Mouse (Mus musculus): Measurements from ENCODE around the gene Gsto2. TPM values are rescaled to one million over a fixed set of nuclear protein-coding genes. Genes with fewer than 3 reads are reported as not detected.

Gsto2 gene
- total and polyA plus RNA-seq, 3 experiments: 1.6 to 2.7 (median 2.6) TPM

DNA sequence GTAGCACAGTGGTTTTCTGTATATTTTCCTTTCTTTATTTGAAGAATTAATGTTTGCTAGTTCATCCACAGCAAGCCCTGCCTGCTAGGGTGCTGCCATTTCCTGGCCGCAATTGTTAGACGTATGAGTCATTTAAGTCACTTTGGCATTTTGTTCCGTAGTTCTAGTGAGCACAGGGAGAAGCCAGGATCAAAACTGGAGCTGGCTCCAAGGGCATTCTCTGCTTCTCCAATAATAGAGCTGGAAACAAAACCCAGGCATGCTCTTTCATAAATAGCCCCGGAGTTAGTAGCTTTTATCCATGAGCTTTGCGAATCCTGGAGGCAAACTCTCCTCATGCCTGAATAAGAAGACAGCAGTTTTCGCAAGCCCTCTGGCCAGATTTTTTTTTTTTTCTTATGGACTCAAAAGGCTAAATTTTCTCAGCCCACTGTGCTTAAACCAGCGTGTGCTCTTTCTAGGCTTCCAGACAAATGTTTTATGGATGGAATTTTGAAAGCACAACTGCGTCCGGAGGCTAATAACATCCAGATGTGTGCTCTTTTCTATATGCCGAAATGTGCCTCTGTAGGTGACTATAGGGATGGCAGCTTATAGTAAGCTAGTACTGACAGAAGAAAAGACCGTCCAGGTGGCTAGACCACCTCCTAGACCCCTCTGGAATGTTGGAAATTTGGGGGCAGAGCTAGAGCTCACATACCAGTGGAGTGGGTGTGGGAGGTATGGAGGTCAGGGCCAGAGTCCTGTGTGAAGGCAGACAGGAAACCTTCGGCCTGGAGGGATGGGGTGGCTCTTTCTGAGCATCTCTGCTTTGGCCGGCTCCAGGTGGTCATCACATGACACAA, 11.2 kb upstream of the Gsto2 start:
- intact Hi-C loops (cut with DNase I): no loop called here
- peak in 1 of 2 experiments; percentile 47 for DNase-seq

DNA sequence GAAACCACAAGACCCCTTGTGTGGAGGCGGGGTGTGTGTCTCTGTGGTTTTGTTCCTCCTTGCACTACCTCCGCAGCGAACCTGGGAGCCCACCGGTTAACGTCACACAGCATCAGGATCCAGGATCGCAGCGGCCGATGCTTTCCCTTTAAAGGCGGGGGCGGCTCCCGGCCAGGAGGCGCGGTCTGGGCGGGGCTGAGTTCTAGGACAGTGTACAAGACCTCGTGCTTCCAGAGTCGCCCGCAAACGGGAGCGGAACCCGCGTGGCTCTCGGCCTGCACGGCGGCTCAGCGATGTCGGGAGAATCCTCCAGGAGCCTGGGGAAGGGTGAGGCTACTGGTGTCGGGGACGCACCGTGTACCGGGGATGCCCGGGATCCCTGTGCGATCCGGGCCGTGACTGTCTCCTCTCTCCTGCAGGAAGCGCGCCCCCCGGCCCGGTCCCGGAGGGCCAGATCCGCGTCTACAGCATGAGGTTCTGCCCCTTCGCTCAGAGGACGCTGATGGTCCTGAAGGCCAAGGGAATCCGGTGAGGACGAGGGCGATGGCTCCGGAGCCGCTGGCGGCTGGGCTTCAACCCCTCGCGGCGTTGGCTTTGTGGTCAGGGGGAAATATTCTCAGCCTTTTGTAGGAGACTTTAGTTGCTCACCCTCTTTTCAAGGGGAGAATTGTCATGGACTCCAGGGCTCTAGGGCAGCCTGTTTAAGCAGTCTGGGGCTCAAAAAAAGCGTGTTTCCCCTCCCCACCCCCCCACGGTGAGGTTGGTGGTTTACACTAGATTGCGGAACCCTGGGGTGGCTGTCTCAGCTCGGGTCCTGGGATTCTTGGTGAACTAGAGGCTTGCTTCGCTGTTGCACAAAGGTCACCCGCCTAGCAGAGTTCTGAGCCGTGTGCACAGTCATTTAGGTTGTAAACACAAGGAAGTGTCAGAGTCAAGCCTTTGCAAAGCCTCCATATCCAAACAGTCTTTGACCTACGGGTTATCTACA, 10.2 kb upstream of the Gsto2 start, which contains the start of gene Gsto1:
Gene Gsto1, plus strand, starts transcription at position 175 of the 988 bp plus-strand sequence.
- WGBS: 1% methylated on average over 59 of the region's 60 CpGs
- Histone ChIP-seq H3K27ac (peak within 1 kb of the TSS; percentile 79), H3K9ac (ENCODE audit: low read depth, low read length) (peak within 1 kb of the TSS; percentile 76), H3K79me2 (replicated peaks; ENCODE audit: control insufficient read depth, insufficient read depth, low read length) (no peaks in the 10 kb centered on the region), H3K4me1 (ENCODE audit: control insufficient read depth, insufficient read depth, low read length) (peaks cover 3% of the 10 kb centered on the region), H3K4me3 (peak within 1 kb of the TSS; percentile 60), H3K36me3 (ENCODE audit: control insufficient read depth, insufficient read depth, low read length) (no peaks in the 10 kb centered on the region), H3K27me3 (ENCODE audit: control insufficient read depth, insufficient read depth, low read length) (no peaks in the 10 kb centered on the region)
- intact Hi-C loops (cut with DNase I): no loop called here
- TF ChIP-seq CTCF (IDR thresholded peaks at IDR 0.05) (no peak), EP300 (IDR thresholded peaks at IDR 0.05; ENCODE audit: insufficient read depth, low read depth, low read length) (0 out of 2 replicates have a peak, but pooled peaks have one; percentile 8), POLR2A (IDR thresholded peaks at IDR 0.05; ENCODE audit: insufficient read depth, low read depth, low read length) (peak; percentile 91)
- peak; percentile 91 to 94 for DNase-seq

More for the DNA sequence above, 11.2 kb upstream of the Gsto2 start:
- no peaks in the 10 kb centered on the region for H3K36me3 ChIP-seq (ENCODE audit: control insufficient read depth, insufficient read depth, low read length)
- no peaks in the 10 kb centered on the region for H3K79me2 ChIP-seq (replicated peaks; ENCODE audit: control insufficient read depth, insufficient read depth, low read length)
- H3K4me1 ChIP-seq (ENCODE audit: control insufficient read depth, insufficient read depth, low read length): peaks cover 3% of the 10 kb centered on the region
- 7% methylated on average over 13 of the region's 13 CpGs for WGBS
- H3K9ac ChIP-seq (ENCODE audit: low read depth, low read length): peak overlapping the region; percentile 48
- TF ChIP-seq CTCF (IDR thresholded peaks at IDR 0.05): no peak
- peak overlapping the region; percentile 60 for H3K4me3 ChIP-seq
- peak overlapping the region; percentile 62 for H3K27ac ChIP-seq
- H3K27me3 ChIP-seq (ENCODE audit: control insufficient read depth, insufficient read depth, low read length): no peaks in the 10 kb centered on the region

DNA sequence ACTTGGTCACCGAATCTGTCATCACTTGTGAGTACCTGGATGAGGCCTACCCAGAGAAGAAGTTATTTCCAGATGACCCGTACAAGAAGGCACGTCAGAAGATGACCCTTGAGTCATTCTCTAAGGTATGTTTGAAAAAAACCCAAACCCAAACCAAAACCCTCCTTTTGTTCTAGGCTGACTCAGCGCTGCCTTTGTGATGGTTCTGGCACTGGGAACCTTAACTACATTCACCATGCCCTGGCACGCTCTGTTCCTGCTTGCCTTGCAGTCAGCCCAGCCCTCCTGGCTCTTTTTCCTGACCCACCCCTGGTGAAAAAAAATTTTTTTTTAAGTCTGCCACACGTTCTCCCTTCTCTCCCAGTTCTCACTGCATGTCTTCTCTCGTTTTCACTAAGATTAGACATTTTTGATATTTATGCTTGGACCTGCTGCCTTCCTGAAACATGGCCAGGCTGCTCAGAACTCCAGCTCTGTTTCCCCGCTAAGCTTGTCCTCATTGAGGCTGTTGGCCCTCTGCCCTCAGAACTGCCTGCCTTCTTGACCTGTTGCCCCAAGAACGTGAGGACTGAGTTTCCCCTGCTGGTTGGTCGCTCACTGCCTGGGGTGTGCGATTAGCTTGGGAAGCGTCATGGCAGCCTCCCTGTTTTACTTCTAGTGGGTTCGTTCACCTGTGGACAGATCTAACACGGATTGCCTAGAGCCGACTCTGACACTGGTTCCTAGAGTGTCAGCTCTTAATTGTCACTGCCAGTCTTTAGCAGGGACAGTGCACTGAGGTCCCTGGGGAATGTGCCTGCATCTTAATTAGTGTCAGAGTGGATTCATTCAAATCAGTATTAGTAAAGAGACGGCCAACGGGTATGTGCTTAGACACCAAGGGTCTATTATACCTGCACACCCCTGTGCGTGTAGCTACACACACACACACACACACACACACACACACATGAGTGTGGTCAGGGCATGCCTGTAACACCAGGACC, 7.1 kb upstream of the Gsto2 start:
- Histone ChIP-seq H3K27ac (no peak overlapping the region), H3K79me2 (replicated peaks; ENCODE audit: control insufficient read depth, insufficient read depth, low read length) (no peaks in the 10 kb centered on the region), H3K36me3 (ENCODE audit: control insufficient read depth, insufficient read depth, low read length) (no peaks in the 10 kb centered on the region), H3K4me1 (ENCODE audit: control insufficient read depth, insufficient read depth, low read length) (peaks cover 3% of the 10 kb centered on the region), H3K4me3 (no peak overlapping the region), H3K9ac (ENCODE audit: low read depth, low read length) (no peak overlapping the region), H3K27me3 (ENCODE audit: control insufficient read depth, insufficient read depth, low read length) (no peaks in the 10 kb centered on the region)
- WGBS: 79% methylated on average over 18 of the region's 18 CpGs
- intact Hi-C loops (cut with DNase I): no loop called here
- no peak for DNase-seq
- TF ChIP-seq EP300 (IDR thresholded peaks at IDR 0.05; ENCODE audit: insufficient read depth, low read depth, low read length) (no peak), POLR2A (IDR thresholded peaks at IDR 0.05; ENCODE audit: insufficient read depth, low read depth, low read length) (no peak), CTCF (IDR thresholded peaks at IDR 0.05) (no peak)

DNA sequence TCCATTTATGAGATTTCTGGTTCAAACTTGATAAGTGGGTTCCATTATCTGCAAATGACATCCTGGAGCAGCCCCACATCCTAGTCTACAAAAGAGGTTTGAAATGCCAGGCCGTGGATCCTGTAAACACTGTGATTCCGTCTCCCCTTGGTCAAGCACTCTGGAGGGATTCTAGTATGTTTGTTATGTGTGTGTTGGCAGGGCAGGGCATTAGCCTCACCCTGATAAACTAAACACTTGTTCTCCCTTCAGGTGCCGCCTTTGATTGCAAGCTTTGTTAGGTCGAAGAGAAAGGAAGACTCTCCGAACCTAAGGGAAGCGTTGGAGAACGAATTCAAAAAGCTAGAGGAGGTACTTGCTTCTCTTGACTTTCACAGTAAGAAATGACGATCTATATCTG, 6.2 kb upstream of the Gsto2 start:
- H3K4me1 ChIP-seq (ENCODE audit: control insufficient read depth, insufficient read depth, low read length): peaks cover 3% of the 10 kb centered on the region
- DNase-seq: no peak
- TF ChIP-seq POLR2A (IDR thresholded peaks at IDR 0.05; ENCODE audit: insufficient read depth, low read depth, low read length) (no peak), EP300 (IDR thresholded peaks at IDR 0.05; ENCODE audit: insufficient read depth, low read depth, low read length) (no peak), CTCF (IDR thresholded peaks at IDR 0.05) (no peak)
- H3K27me3 ChIP-seq (ENCODE audit: control insufficient read depth, insufficient read depth, low read length): no peaks in the 10 kb centered on the region
- H3K4me3 ChIP-seq: no peak overlapping the region
- WGBS: 83% methylated on average over 8 of the region's 8 CpGs
- H3K27ac ChIP-seq: no peak overlapping the region
- no peaks in the 10 kb centered on the region for H3K79me2 ChIP-seq (replicated peaks; ENCODE audit: control insufficient read depth, insufficient read depth, low read length)
- H3K36me3 ChIP-seq (ENCODE audit: control insufficient read depth, insufficient read depth, low read length): no peaks in the 10 kb centered on the region
- intact Hi-C loops (cut with DNase I): no loop called here
- H3K9ac ChIP-seq (ENCODE audit: low read depth, low read length): no peak overlapping the region

- no peak for DNase-seq
- Histone ChIP-seq H3K36me3 (ENCODE audit: control insufficient read depth, insufficient read depth, low read length) (no peaks in the 10 kb centered on the region), H3K79me2 (replicated peaks; ENCODE audit: control insufficient read depth, insufficient read depth, low read length) (no peaks in the 10 kb centered on the region), H3K9ac (ENCODE audit: low read depth, low read length) (no peak overlapping the region), H3K4me1 (ENCODE audit: control insufficient read depth, insufficient read depth, low read length) (peaks cover 2% of the 10 kb centered on the region), H3K4me3 (no peak overlapping the region), H3K27me3 (ENCODE audit: control insufficient read depth, insufficient read depth, low read length) (no peaks in the 10 kb centered on the region), H3K27ac (no peak overlapping the region)
- intact Hi-C loops (cut with DNase I): no loop called here
- TF ChIP-seq CTCF (IDR thresholded peaks at IDR 0.05): no peak
- no peak for TF ChIP-seq POLR2A (IDR thresholded peaks at IDR 0.05; ENCODE audit: insufficient read depth, low read depth, low read length)
- TF ChIP-seq EP300 (IDR thresholded peaks at IDR 0.05; ENCODE audit: insufficient read depth, low read depth, low read length): no peak
- WGBS: 79% methylated on average over 3 of the region's 3 CpGs
Observed at GRCm38 (mm10) chr19:47862581-47862980, 2.8 kb upstream of the Gsto2 start.
